ENCODE assay signal across 9 mouse cellular contexts in the genomic region with DNA sequence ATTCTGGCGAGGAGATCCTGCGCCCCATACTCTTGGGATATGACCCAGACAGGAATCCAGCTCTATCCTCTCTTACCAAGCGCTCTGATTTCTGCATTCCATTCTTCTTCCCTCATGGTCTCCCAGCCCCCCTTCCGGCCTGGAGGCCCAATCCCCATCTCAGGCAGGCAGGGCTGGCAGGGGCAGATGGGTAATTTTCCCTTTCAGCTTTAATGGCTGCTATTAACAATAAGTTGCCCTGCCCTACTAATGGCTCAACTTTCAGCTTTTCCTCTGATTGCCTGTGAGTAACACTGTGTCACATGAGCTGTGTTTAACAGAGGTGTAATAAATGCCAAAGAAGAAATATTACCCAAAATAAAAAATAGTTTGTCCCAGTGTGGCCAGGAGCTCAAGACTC.
A peak's percentile ranks its signal among the peaks of the same experiment; 100 is the strongest.
DNase-seq lines count a peak whose midpoint lies in the region; ATAC-seq and TF ChIP-seq lines count a peak whose summit lies in the region.
"Had no signal": no experiment of that assay in that cellular context is flagged by ENCODE, and none has a peak within 500 bp of the region (broad histone marks: within the 10 kb centered on the region; RNA-seq: fewer than 3 reads in every experiment).

No protein-coding gene starts in this region.

- peaks cover 27% of the 10 kb centered on the region for H3K4me1 ChIP-seq in lung, embryonic 14.5 days (ENCODE audit: insufficient read depth)
- H3K4me1 ChIP-seq in embryonic facial prominence, embryonic 12.5 days = peaks cover 57% of the 10 kb centered on the region
- H3K4me1 ChIP-seq in neural tube, embryonic 12.5 days = peaks cover 34% of the 10 kb centered on the region

- TF ChIP-seq CTCF in lung, embryonic 14.5 days (IDR thresholded peaks at IDR 0.05; ENCODE audit: low read depth) = no peak

- 48% methylated on average over 4 of the region's 4 CpGs for WGBS in lung, embryonic 14.5 days
- 16% methylated on average over 4 of the region's 4 CpGs for WGBS in embryonic facial prominence, embryonic 12.5 days
- 27% methylated on average over 4 of the region's 4 CpGs for WGBS in neural tube, embryonic 12.5 days

- H3K9me3 ChIP-seq in lung, embryonic 14.5 days (ENCODE audit: low read depth, low read length) = no peaks in the 10 kb centered on the region
- no peaks in the 10 kb centered on the region for H3K9me3 ChIP-seq in embryonic facial prominence, embryonic 12.5 days
- no peaks in the 10 kb centered on the region for H3K9me3 ChIP-seq in neural tube, embryonic 12.5 days

- H3K4me2 ChIP-seq in lung, embryonic 14.5 days = no peak overlapping the region
- 0 out of 2 replicates have a peak overlapping the region, but pooled peaks have one; percentile 1 for H3K4me2 ChIP-seq in embryonic facial prominence, embryonic 12.5 days (replicated peaks)
- 0 out of 2 replicates have a peak overlapping the region, but pooled peaks have one; percentile 7 for H3K4me2 ChIP-seq in neural tube, embryonic 12.5 days (replicated peaks)

- H3K9ac ChIP-seq in lung, embryonic 14.5 days = no peak overlapping the region
- H3K9ac ChIP-seq in embryonic facial prominence, embryonic 12.5 days = no peak overlapping the region
- no peak overlapping the region for H3K9ac ChIP-seq in neural tube, embryonic 12.5 days

- peak; percentile 38; the same call in 1 of the 2 replicates for ATAC-seq in lung, embryonic 14.5 days (ENCODE audit: insufficient read depth)
- 0 out of 2 replicates have a peak, but pooled peaks have one; percentile 63 for ATAC-seq in embryonic facial prominence, embryonic 12.5 days (ENCODE audit: insufficient number of reproducible peaks, insufficient read depth, low FRiP score, low TSS enrichment)
- ATAC-seq in neural tube, embryonic 12.5 days (ENCODE audit: low FRiP score, low read depth) = peak; percentile 56

- 0 out of 2 replicates have a peak, but pooled peaks cover 2% of the 10 kb centered on the region for H3K36me3 ChIP-seq in lung, embryonic 14.5 days (ENCODE audit: insufficient read depth)
- H3K36me3 ChIP-seq in embryonic facial prominence, embryonic 12.5 days = no peaks in the 10 kb centered on the region
- H3K36me3 ChIP-seq in neural tube, embryonic 12.5 days = no peaks in the 10 kb centered on the region

- H3K27ac ChIP-seq in lung, embryonic 14.5 days (ENCODE audit: low read depth) = peak overlapping the region; percentile 31; the same call in 1 of the 2 replicates
- peak overlapping the region; percentile 75 for H3K27ac ChIP-seq in embryonic facial prominence, embryonic 12.5 days
- H3K27ac ChIP-seq in neural tube, embryonic 12.5 days = no peak overlapping the region

- H3K4me3 ChIP-seq in lung, embryonic 14.5 days (ENCODE audit: low read depth, low read length) = no peak overlapping the region
- H3K4me3 ChIP-seq in embryonic facial prominence, embryonic 12.5 days = no peak overlapping the region
- H3K4me3 ChIP-seq in neural tube, embryonic 12.5 days = no peak overlapping the region

- H3K27me3 ChIP-seq in lung, embryonic 14.5 days (ENCODE audit: insufficient read depth, low read length) = no peaks in the 10 kb centered on the region
- no peaks in the 10 kb centered on the region for H3K27me3 ChIP-seq in embryonic facial prominence, embryonic 12.5 days
- no peaks in the 10 kb centered on the region for H3K27me3 ChIP-seq in neural tube, embryonic 12.5 days (replicated peaks)

- peak; percentile 37 for DNase-seq in lung, embryonic 14.5 days
- no peak for DNase-seq in lung, postnatal 14 days
- DNase-seq in forelimb bud, embryonic 11.5 days (ENCODE audit: low read depth, low spot score) = peak; percentile 48
- DNase-seq in yolk sac, embryonic 10.5 days (ENCODE audit: low spot score) = no peak
- DNase-seq in liver = no peak
- DNase-seq in ovary, postnatal 36 days (ENCODE audit: low spot score) = no peak
- DNase-seq: thymus, postnatal 14 days had no signal

Comparison
In these comparisons a context has a peak if more than half of its experiments do, and no peak if none do; other contexts are left out.
1. DNase-seq: peak in lung, embryonic 14.5 days (single experiment) and forelimb bud, embryonic 11.5 days (single experiment); none in lung, postnatal 14 days (single experiment), yolk sac, embryonic 10.5 days (single experiment), liver (single experiment) and ovary, postnatal 36 days (single experiment).
2. Peak in every context shown above with its lines, with median percentiles within 50 percentile points of each other: ATAC-seq.